Mouse (Mus musculus): Measurements from ENCODE around the gene Lrig3.

GRCm38 (mm10) chr10:126019350-126019991 lies 53.5 kb downstream of the Lrig3 start:
- no peak for TF ChIP-seq CTCF (conservative IDR thresholded peaks at IDR 0.05; ENCODE audit: low read length)
- TF ChIP-seq POU5F1 (IDR thresholded peaks at IDR 0.05; ENCODE audit: borderline replicate concordance, low read length) = no peak
- no peak for TF ChIP-seq NANOG (IDR thresholded peaks at IDR 0.05; ENCODE audit: borderline replicate concordance, low read length)

Data from E14TG2a.4 (cell line).